Mouse (Mus musculus) MEL (cell line): ENCODE measurements around the gene Cdk18.

Experiments used
- CTCF ChIP-seq, 3 experiments: IDR thresholded peaks in 2 of 3; conservative IDR thresholded peaks in 1 of 3; 2 replicates each; pipeline ENCODE4 v1.5.1; 2011 to 2012; ENCODE audit warnings: low read length in 3 of 3, low read depth in 2 of 3, mild to moderate bottlenecking in 2 of 3, improper control_type of control experiment in 1 of 3, inconsistent platforms in 1 of 3, mixed read lengths in 1 of 3, moderate library complexity in 1 of 3; ENCODE audit not compliant: control insufficient read depth in 1 of 3, insufficient read depth in 1 of 3, poor library complexity in 1 of 3, severe bottlenecking in 1 of 3
- E2F4 ChIP-seq: IDR thresholded peaks from 2 replicates; pipeline ENCODE4 v1.6.1; 2011; ENCODE audit warnings: low read depth, low read length, improper control_type of control experiment, borderline replicate concordance
- HCFC1 ChIP-seq: IDR thresholded peaks from 2 replicates; pipeline ENCODE4 v1.6.1; 2012; ENCODE audit warnings: low read depth, mild to moderate bottlenecking, inconsistent platforms, low read length, improper control_type of control experiment, moderate library complexity
- MAFK ChIP-seq: IDR thresholded peaks from 2 replicates; pipeline ENCODE4 v1.6.1; 2011; ENCODE audit warnings: low read depth, mild to moderate bottlenecking, low read length, improper control_type of control experiment, borderline replicate concordance
- MAZ ChIP-seq: IDR thresholded peaks from 2 replicates; pipeline ENCODE4 v1.6.1; 2012; ENCODE audit warnings: low read depth, mild to moderate bottlenecking, inconsistent platforms, low read length, improper control_type of control experiment
- NELFE ChIP-seq: IDR thresholded peaks from 2 replicates; pipeline ENCODE4 v1.6.1; 2011; ENCODE audit warnings: low read depth, low read length, improper control_type of control experiment
- POLR2A ChIP-seq, 2 experiments: IDR thresholded peaks; 2 replicates each; pipeline ENCODE4 v1.6.1; 2011 to 2012; ENCODE audit warnings: low read length in 2 of 2, mild to moderate bottlenecking in 2 of 2, control low read depth in 1 of 2, improper control_type of control experiment in 1 of 2, low read depth in 1 of 2, moderate library complexity in 1 of 2; ENCODE audit not compliant: control insufficient read depth in 1 of 2, insufficient read depth in 1 of 2, poor library complexity in 1 of 2
- ZMIZ1 ChIP-seq: IDR thresholded peaks from 2 replicates; pipeline ENCODE4 v1.6.1; 2012; ENCODE audit warnings: low read depth, mild to moderate bottlenecking, inconsistent platforms, low read length, improper control_type of control experiment, moderate library complexity
- ZNF384 ChIP-seq: IDR thresholded peaks from 2 replicates; pipeline ENCODE4 v1.6.1; 2012; ENCODE audit warnings: low read depth, mild to moderate bottlenecking, inconsistent platforms, low read length, improper control_type of control experiment

- TF ChIP-seq E2F4 (no peak), POLR2A (IDR thresholded peaks at IDR 0.05; ENCODE audit: control insufficient read depth in 1 of 2, insufficient read depth in 1 of 2, low read depth in 1 of 2, low read length in 2 of 2, poor library complexity in 1 of 2) (no peak), CTCF (IDR thresholded peaks at IDR 0.05 in 2 of 3, conservative IDR thresholded peaks at IDR 0.05 in 1 of 3; ENCODE audit: control insufficient read depth in 1 of 3, insufficient read depth in 1 of 3, low read depth in 2 of 3, low read length in 3 of 3, poor library complexity in 1 of 3, severe bottlenecking in 1 of 3) (no peak), MAFK (no peak), HCFC1 (no peak), NELFE (no peak), MAZ (no peak), ZNF384 (no peak), ZMIZ1 (no peak)
These were observed 10.7 kb upstream of the Cdk18 start for GRCm38 (mm10) chr1:132150171-132150570.
